Mouse (Mus musculus) left cerebral cortex, postnatal 25 days (tissue): Measurements from ENCODE around the gene Gpr183. TPM values are rescaled to one million over a fixed set of nuclear protein-coding genes. Genes with fewer than 3 reads are reported as not detected.

Source experiments
- DNase-seq, 2 experiments: peaks; one replicate each; pipeline ENCODE4 v3.0.0; 2022; ENCODE audit warnings: low spot score in 2 of 2, mixed read lengths in 1 of 2
- intact Hi-C: fragments of 180-260 bp; cut with DNase I; formaldehyde crosslinking; loops from one replicate; pipeline ENCODE4 v1.15.1; 2025
- total RNA-seq, 2 experiments: library from RNA; stranded (reverse); gene quantifications; 2 replicates each; pipeline ENCODE4 v1.2.3; 2021

The Gpr183 gene
- total RNA-seq, 2 experiments from 2014 or later, result 0.96 to 1.7 TPM

GRCm38 (mm10) chr14:121937601-121938255 is 27.3 kb downstream of the Gpr183 start:
- intact Hi-C loops, result no loop called here
- no peak for DNase-seq

GRCm38 (mm10) chr14:121936856-121937255 is 28.1 kb downstream of the Gpr183 start:
- no peak for DNase-seq
- intact Hi-C loops, result no loop called here

GRCm38 (mm10) chr14:121936356-121936755 is 28.6 kb downstream of the Gpr183 start:
- intact Hi-C loops, result no loop called here
- no peak for DNase-seq

- DNase-seq, result no peak
- intact Hi-C loops, result loop anchor here (5.0 kb wide), 1 partner anchor 198 kb away; no protein-coding TSS in a partner anchor
Measured at GRCm38 (mm10) chr14:121934597-121934946, 30.4 kb downstream of the Gpr183 start.

GRCm38 (mm10) chr14:121933906-121934596 is 30.9 kb downstream of the Gpr183 start:
- intact Hi-C loops, result loop anchor here (5.0 kb wide), 1 partner anchor 198 kb away; no protein-coding TSS in a partner anchor
- DNase-seq, result no peak

- intact Hi-C loops, result loop anchor here (5.0 kb wide), 1 partner anchor 200 kb away; no protein-coding TSS in a partner anchor
- DNase-seq, result no peak
Measured at GRCm38 (mm10) chr14:121932180-121932579, 32.8 kb downstream of the Gpr183 start.

GRCm38 (mm10) chr14:121931594-121931993 is 33.4 kb downstream of the Gpr183 start:
- no peak for DNase-seq
- intact Hi-C loops, result loop anchor here (5.0 kb wide), 1 partner anchor 201 kb away; no protein-coding TSS in a partner anchor

GRCm38 (mm10) chr14:121930731-121931383 is 34.1 kb downstream of the Gpr183 start:
- no peak for DNase-seq
- intact Hi-C loops, result loop anchor here (5.0 kb wide), 1 partner anchor 201 kb away; no protein-coding TSS in a partner anchor

- intact Hi-C loops, result no loop called here
- DNase-seq, result no peak
Measured at GRCm38 (mm10) chr14:121929243-121929951, 35.6 kb downstream of the Gpr183 start.

GRCm38 (mm10) chr14:121928375-121929137 is 36.4 kb downstream of the Gpr183 start:
- peak; percentile 46 to 57 for DNase-seq
- intact Hi-C loops, result loop anchor here (1.0 kb wide), 1 partner anchor 132 kb away; no protein-coding TSS in a partner anchor

- DNase-seq, result no peak
- intact Hi-C loops, result no loop called here
Measured at GRCm38 (mm10) chr14:121927451-121927850, 37.5 kb downstream of the Gpr183 start.

GRCm38 (mm10) chr14:121926901-121927300 is 38.1 kb downstream of the Gpr183 start:
- no peak for DNase-seq
- intact Hi-C loops, result no loop called here

- DNase-seq, result no peak
- intact Hi-C loops, result loop anchor here (5.0 kb wide), 1 partner anchor 338 kb away; no protein-coding TSS in a partner anchor
Measured at GRCm38 (mm10) chr14:121924876-121925275, 40.1 kb downstream of the Gpr183 start.

GRCm38 (mm10) chr14:121922731-121923130 is 42.3 kb downstream of the Gpr183 start:
- no peak for DNase-seq
- intact Hi-C loops, result loop anchor here (5.0 kb wide), 1 partner anchor 335 kb away; no protein-coding TSS in a partner anchor

GRCm38 (mm10) chr14:121922016-121922415 is 43.0 kb downstream of the Gpr183 start:
- intact Hi-C loops, result loop anchor here (5.0 kb wide), 1 partner anchor 335 kb away; no protein-coding TSS in a partner anchor

GRCm38 (mm10) chr14:121920511-121921124 is 44.4 kb downstream of the Gpr183 start:
- no peak for DNase-seq
- intact Hi-C loops, result loop anchor here (5.0 kb wide), 1 partner anchor 333 kb away; no protein-coding TSS in a partner anchor

More at GRCm38 (mm10) chr14:121922016-121922415, 43.0 kb downstream of the Gpr183 start:
- DNase-seq, result no peak

GRCm38 (mm10) chr14:121919752-121920151 is 45.2 kb downstream of the Gpr183 start:
- intact Hi-C loops, result loop anchor here (1.0 to 5.0 kb wide), 2 partner anchors 54 to 332 kb away; no protein-coding TSS in a partner anchor
- DNase-seq, result no peak

- intact Hi-C loops, result no loop called here
- no peak for DNase-seq
Measured at GRCm38 (mm10) chr14:121918266-121918665, 46.7 kb downstream of the Gpr183 start.
